ENCODE assay signal across 10 mouse cellular contexts in the genomic region with DNA sequence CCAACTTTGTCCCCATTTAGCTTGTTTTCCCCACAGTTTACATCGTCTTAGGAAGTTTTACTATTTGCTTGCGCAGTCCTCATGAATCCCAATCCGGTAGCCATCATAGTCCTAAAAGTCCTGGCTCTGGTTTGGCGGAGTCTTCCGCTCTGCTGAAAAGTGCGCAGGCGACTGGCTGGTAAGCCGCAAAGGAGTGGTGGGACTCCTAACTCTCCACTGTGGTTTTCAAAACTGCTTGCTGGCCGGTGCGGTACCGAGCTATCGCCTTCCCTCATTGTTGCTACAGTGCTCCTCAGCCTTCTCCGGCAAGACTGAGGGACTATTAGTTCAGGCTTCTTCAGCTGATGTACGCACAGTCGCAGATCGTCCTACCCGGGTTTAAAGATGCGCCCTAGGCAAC. TPM values are rescaled to one million over a fixed set of nuclear protein-coding genes. Genes with fewer than 3 reads are reported as not detected.
DNase-seq lines count a peak whose midpoint lies in the region; ATAC-seq and TF ChIP-seq lines count a peak whose summit lies in the region.
"Had no signal": no experiment of that assay in that cellular context is flagged by ENCODE, and none has a peak within 500 bp of the region (broad histone marks: within the 10 kb centered on the region; RNA-seq: fewer than 3 reads in every experiment).

No protein-coding gene starts in this region.

- DNase-seq in forebrain, embryonic 10.5 days (ENCODE audit: extremely low spot score, low spot score): no peak
- DNase-seq in forebrain, embryonic 11.5 days (ENCODE audit: low spot score): no peak
- DNase-seq in lung, postnatal 0 days (ENCODE audit: low spot score): no peak
- no peak for DNase-seq in lung, postnatal 4 days
- DNase-seq in layer of hippocampus, adult 9-10 months (ENCODE audit: low spot score): no peak
- no peak for DNase-seq in ovary, postnatal 36 days (ENCODE audit: low spot score)
- DNase-seq: cerebellum, adult 8-10 months; liver, embryonic 13.5 days had no signal

- peak overlapping the region; percentile 14; the same call in 1 of the 2 replicates for H3K4me3 ChIP-seq in forebrain, embryonic 10.5 days
- H3K4me3 ChIP-seq in forebrain, embryonic 11.5 days (ENCODE audit: low read depth, low read length): no peak overlapping the region
- peak overlapping the region; percentile 63; the same call in 1 of the 2 replicates for H3K4me3 ChIP-seq in lung, postnatal 0 days (ENCODE audit: low read depth, low read length)
- H3K4me3 ChIP-seq in limb, embryonic 12.5 days (replicated peaks): peak overlapping the region; percentile 15; the same call in 1 of the 2 replicates
- H3K4me3 ChIP-seq in neural tube, embryonic 15.5 days (replicated peaks): no peak overlapping the region
- H3K4me3 ChIP-seq: liver, embryonic 13.5 days had no signal

- H3K27ac ChIP-seq in forebrain, embryonic 10.5 days: no peak overlapping the region
- no peak overlapping the region for H3K27ac ChIP-seq in forebrain, embryonic 11.5 days (ENCODE audit: low read depth, low read length)
- no peak overlapping the region for H3K27ac ChIP-seq in lung, postnatal 0 days (ENCODE audit: low read length)
- no peak overlapping the region for H3K27ac ChIP-seq in limb, embryonic 12.5 days
- H3K27ac ChIP-seq in neural tube, embryonic 15.5 days (replicated peaks): no peak overlapping the region
- H3K27ac ChIP-seq: liver, embryonic 13.5 days had no signal

- no peak for TF ChIP-seq CTCF in lung, postnatal 0 days (IDR thresholded peaks at IDR 0.05)

- no peak for ATAC-seq in forebrain, embryonic 11.5 days (replicated peaks; ENCODE audit: low FRiP score)
- ATAC-seq in lung, postnatal 0 days: no peak
- ATAC-seq in limb, embryonic 12.5 days (ENCODE audit: insufficient number of reproducible peaks, insufficient read depth, low FRiP score, low TSS enrichment, low read depth): no peak
- ATAC-seq in neural tube, embryonic 15.5 days (ENCODE audit: low FRiP score): no peak

- H3K27me3 ChIP-seq in forebrain, embryonic 10.5 days (ENCODE audit: poor library complexity, severe bottlenecking): peaks cover 99% of the 10 kb centered on the region
- peaks cover 77% of the 10 kb centered on the region for H3K27me3 ChIP-seq in forebrain, embryonic 11.5 days (ENCODE audit: control insufficient read depth, insufficient read depth, low read length)
- H3K27me3 ChIP-seq in lung, postnatal 0 days (replicated peaks; ENCODE audit: insufficient read depth, low read length): peaks cover 30% of the 10 kb centered on the region
- peaks cover 96% of the 10 kb centered on the region for H3K27me3 ChIP-seq in limb, embryonic 12.5 days
- peaks cover 79% of the 10 kb centered on the region for H3K27me3 ChIP-seq in neural tube, embryonic 15.5 days (replicated peaks)

- peaks cover 60% of the 10 kb centered on the region for H3K4me1 ChIP-seq in forebrain, embryonic 10.5 days
- peaks cover 6% of the 10 kb centered on the region for H3K4me1 ChIP-seq in forebrain, embryonic 11.5 days (replicated peaks; ENCODE audit: control insufficient read depth, insufficient read depth, low read length)
- no peaks in the 10 kb centered on the region for H3K4me1 ChIP-seq in lung, postnatal 0 days (ENCODE audit: insufficient read depth, low read depth, low read length)
- H3K4me1 ChIP-seq in limb, embryonic 12.5 days (replicated peaks): peaks cover 38% of the 10 kb centered on the region
- peaks cover 26% of the 10 kb centered on the region for H3K4me1 ChIP-seq in neural tube, embryonic 15.5 days
- H3K4me1 ChIP-seq: liver, embryonic 13.5 days had no signal

- H3K36me3 ChIP-seq in forebrain, embryonic 10.5 days (replicated peaks): no peaks in the 10 kb centered on the region
- H3K36me3 ChIP-seq in forebrain, embryonic 11.5 days (ENCODE audit: control insufficient read depth, insufficient read depth, low read length): no peaks in the 10 kb centered on the region
- no peaks in the 10 kb centered on the region for H3K36me3 ChIP-seq in lung, postnatal 0 days (ENCODE audit: insufficient read depth, low read length)
- H3K36me3 ChIP-seq in limb, embryonic 12.5 days: no peaks in the 10 kb centered on the region
- H3K36me3 ChIP-seq in neural tube, embryonic 15.5 days: no peaks in the 10 kb centered on the region
- H3K36me3 ChIP-seq: liver, embryonic 13.5 days had no signal

- 3% methylated on average over 18 of the region's 18 CpGs for WGBS in forebrain, embryonic 10.5 days
- 2% methylated on average over 18 of the region's 18 CpGs for WGBS in forebrain, embryonic 11.5 days
- WGBS in lung, postnatal 0 days: 7% methylated on average over 18 of the region's 18 CpGs
- WGBS in limb, embryonic 12.5 days: 2% methylated on average over 18 of the region's 18 CpGs
- whole genome bisulfite sequencing in neural tube, embryonic 15.5 days: 17% methylated on average over 18 of the region's 18 CpGs

- no peaks in the 10 kb centered on the region for H3K9me3 ChIP-seq in forebrain, embryonic 10.5 days
- no peaks in the 10 kb centered on the region for H3K9me3 ChIP-seq in forebrain, embryonic 11.5 days (ENCODE audit: control insufficient read depth, low read length)
- no peaks in the 10 kb centered on the region for H3K9me3 ChIP-seq in lung, postnatal 0 days (ENCODE audit: low read length)
- no peaks in the 10 kb centered on the region for H3K9me3 ChIP-seq in limb, embryonic 12.5 days
- H3K9me3 ChIP-seq in neural tube, embryonic 15.5 days (replicated peaks): no peaks in the 10 kb centered on the region
- H3K9me3 ChIP-seq: liver, embryonic 13.5 days had no signal

- no peak for TF ChIP-seq EP300 in lung, postnatal 0 days (IDR thresholded peaks at IDR 0.05)

- no peak overlapping the region for H3K9ac ChIP-seq in forebrain, embryonic 11.5 days (ENCODE audit: low read length)
- no peak overlapping the region for H3K9ac ChIP-seq in lung, postnatal 0 days (replicated peaks; ENCODE audit: low read depth)
- H3K9ac ChIP-seq in limb, embryonic 12.5 days (replicated peaks): no peak overlapping the region
- H3K9ac ChIP-seq in neural tube, embryonic 15.5 days (replicated peaks): no peak overlapping the region
- H3K9ac ChIP-seq: liver, embryonic 13.5 days had no signal

- no peak overlapping the region for H3K4me2 ChIP-seq in forebrain, embryonic 11.5 days (ENCODE audit: low read depth, low read length, severe bottlenecking)
- H3K4me2 ChIP-seq in lung, postnatal 0 days (replicated peaks; ENCODE audit: low read depth, low read length): peak overlapping the region; percentile 52
- peak overlapping the region; percentile 47 for H3K4me2 ChIP-seq in limb, embryonic 12.5 days
- H3K4me2 ChIP-seq in neural tube, embryonic 15.5 days: peak overlapping the region; percentile 17; the same call in 1 of the 2 replicates
- H3K4me2 ChIP-seq: liver, embryonic 13.5 days had no signal

RNA-seq across cellular contexts. Expression of gene Irx1, which starts 6.4 kb away (rescaled TPM):
- polyA plus RNA-seq in forebrain, embryonic 10.5 days (2016; fragmentation: Nextera tagmentation; extraction: Ambion mirVana): 0.31 and 0.40 TPM in 2 replicates
- 0.45 and 0.68 TPM in 2 replicates for polyA plus RNA-seq in forebrain, embryonic 11.5 days (2014; fragmentation: Nextera tagmentation; extraction: Ambion mirVana)
- 19.3 and 20.6 TPM in 2 replicates for polyA plus RNA-seq in lung, postnatal 0 days (2015; fragmentation: Nextera tagmentation; extraction: Ambion mirVana)
- polyA plus RNA-seq in limb, embryonic 12.5 days (2016; fragmentation: Nextera tagmentation; extraction: Ambion mirVana): 6.1 and 6.9 TPM in 2 replicates
- polyA plus RNA-seq in neural tube, embryonic 15.5 days (2015; fragmentation: Nextera tagmentation; extraction: Ambion mirVana): 1.4 and 3.2 TPM in 2 replicates
- polyA plus RNA-seq: liver, embryonic 13.5 days had no signal

Comparison
In these comparisons a context has a peak if more than half of its experiments do, and no peak if none do; other contexts are left out.
1. H3K4me3 ChIP-seq: peak in forebrain, embryonic 10.5 days (single experiment), lung, postnatal 0 days (single experiment) and limb, embryonic 12.5 days (single experiment); none in forebrain, embryonic 11.5 days (single experiment) and neural tube, embryonic 15.5 days (single experiment).